Mouse (Mus musculus): ENCODE data around the gene D430019H16Rik. TPM values are rescaled to one million over a fixed set of nuclear protein-coding genes. Genes with fewer than 3 reads are reported as not detected.

The D430019H16Rik gene
- under 1 TPM; 0.09 to 0.12 TPM for total RNA-seq (2023)

GRCm38 (mm10) chr12:105453670-105454257 is at the start of gene D430019H16Rik:
Gene D430019H16Rik (plus strand): TSS chr12:105453856.

Other genes starting within 250 kb of the D430019H16Rik start
- gene Tcl1, start 231.1 kb upstream of the D430019H16Rik start, total RNA-seq (2023), result not detected
- not detected for gene Tunar, start 120.0 kb upstream of the D430019H16Rik start, total RNA-seq (2023)
- not detected for gene Bdkrb2, start 109.4 kb downstream of the D430019H16Rik start, total RNA-seq (2023)
- gene Bdkrb1, start 149.2 kb downstream of the D430019H16Rik start, total RNA-seq (2023), result not detected
- 10 to 100 TPM; 12.9 to 16.9 TPM for gene Gskip, start 231.0 kb downstream of the D430019H16Rik start, total RNA-seq (2023)
- 10 to 100 TPM; 44.9 to 45.8 TPM for gene Atg2b, start 231.4 kb downstream of the D430019H16Rik start, total RNA-seq (2023)